Mouse (Mus musculus) mammary gland, adult 2 months (tissue): ENCODE data around the gene Tuba1a. TPM values are rescaled to one million over a fixed set of nuclear protein-coding genes. Genes with fewer than 3 reads are reported as not detected.

Experiments used
- polyA plus RNA-seq: library from polyadenylated mRNA; depleted of rRNA; stranded (reverse); fragments of >200 nt; gene quantifications from 2 replicates; pipeline ENCODE4 v1.2.3, GENCODE M21; 2012; ENCODE audit warnings: low replicate concordance; rRNA removed

Gene Tuba1a
- 525 and 719 TPM in 2 replicates for polyA plus RNA-seq

DNA sequence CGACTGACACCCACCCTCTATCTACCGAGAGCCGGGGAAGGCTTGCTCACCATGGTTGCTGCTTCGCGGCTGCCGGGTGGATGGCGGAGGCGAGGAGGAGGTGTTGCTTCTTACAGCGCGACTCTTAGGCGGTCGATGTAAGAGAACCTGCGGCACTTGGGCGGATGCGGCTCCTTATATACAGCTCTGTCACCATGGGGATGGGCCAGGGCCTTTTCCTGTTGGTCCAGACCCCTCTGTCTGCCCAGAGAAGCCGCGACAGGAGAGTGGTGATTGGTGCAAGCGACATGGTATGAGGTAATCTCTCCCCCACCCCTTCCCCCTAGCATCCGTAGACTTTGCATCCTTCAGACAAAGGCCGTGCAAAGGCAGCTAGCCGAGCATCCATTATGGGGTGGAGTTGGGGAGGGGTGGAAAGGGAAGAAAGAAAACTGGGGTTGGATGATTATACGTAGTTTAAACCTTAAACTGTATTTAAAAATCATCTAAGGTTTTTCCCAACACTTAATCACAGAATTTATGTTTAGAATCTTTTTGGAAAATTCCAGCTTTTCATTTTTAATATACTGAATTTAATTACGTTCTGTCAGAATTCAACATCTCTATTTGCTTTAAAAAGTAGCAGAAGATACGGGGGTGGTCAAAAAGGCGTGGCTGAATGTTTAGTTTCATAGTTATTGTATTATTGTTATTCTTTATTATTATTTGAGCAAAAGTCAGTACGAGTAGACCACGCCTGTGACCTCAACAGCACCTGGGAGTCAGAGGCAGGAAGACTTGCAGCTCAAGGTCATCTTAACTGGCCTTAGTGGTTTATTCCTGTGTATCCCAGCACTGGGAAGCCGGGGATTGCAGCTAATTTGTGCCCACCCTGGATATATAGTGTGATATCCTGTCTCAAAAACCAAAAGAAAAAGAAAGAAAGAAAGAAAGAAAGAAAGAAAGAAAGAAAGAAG lies at the start of gene Tuba1a, which contains the start of gene Gm49450:
Gene Tuba1a (minus strand): TSS at position 303 of the 956 bp plus-strand sequence.
Gene Gm49450 (minus strand): TSS at position 151 of the 956 bp plus-strand sequence.

DNA sequence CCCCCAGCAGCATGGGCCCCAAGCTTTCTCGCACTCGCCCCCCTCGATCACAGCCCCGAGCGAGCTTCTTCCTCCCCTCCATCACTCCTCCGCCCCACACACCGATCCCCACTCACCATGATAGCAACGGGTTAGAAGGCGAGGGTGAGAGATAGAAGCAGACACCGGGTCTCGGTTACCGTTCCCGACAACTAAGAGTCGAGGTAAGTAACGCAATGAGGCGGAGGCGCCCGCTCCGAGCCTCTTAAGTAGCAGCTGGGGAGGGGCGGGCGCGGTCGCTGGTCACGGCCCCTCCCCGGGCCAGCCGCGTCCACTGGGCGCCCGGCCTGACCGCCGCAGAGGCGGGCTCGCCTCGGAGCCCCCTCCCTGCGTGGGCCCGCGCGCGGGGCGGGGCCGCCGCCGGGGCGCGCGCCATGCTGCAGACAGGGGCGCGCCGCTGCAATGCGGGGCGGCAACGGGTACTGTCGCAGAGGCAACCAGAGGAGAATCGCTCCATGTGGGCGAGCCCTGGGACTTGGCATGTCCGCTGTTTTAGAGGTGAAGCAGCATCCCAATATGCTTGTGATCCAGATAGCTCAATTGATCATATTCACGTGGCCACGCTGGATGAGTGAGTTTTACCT lies 19.2 kb downstream of the Tuba1a start, which contains the start of gene Tuba1b:
Gene Tuba1b (minus strand): TSS at position 349 of the 623 bp plus-strand sequence.

DNA sequence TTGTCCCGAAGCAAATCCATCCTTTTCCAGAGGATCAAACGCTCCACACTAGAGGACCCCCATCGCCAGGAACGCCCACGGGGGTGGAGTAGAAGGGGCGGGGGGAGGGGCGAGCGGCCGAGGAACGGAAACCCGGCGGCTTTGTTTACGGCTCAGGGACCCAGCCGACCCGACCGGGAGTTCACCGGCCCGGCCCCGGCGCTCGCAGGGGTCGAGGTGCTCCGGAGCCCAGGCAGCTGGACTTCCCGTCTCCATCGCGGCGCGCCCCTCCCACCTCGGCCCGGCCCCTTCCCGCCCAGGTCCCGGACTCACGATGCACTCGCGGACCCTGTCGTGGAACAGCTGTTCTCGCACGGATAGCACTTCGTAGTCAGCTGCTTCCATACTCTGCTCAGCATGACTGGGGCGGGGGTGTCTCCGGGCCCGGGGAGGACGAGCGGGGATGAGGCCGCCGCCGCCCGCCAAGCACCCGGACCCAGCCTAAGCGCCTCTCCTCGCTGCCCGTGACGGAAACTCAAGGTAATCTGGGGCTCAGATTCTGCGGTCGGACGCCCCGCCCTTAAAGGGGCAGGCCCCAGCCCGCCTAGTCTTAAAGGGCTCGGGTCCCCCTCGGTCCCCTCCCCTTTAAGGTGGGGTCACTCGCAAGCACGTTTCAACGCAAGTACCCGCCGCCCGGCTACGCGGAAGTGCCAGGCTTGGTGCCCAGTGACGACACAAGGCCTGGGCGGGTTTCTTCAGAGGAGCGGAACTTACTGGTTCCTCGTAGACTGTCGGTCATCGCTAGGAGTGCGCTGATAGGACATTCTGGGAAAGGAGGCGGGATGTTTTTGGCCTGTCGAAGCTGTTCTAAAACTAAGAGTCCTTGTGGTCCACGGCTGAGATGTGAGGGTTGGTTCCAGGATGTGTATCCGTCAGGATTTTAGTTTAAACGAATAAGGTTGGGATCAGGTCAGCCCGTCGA lies 35.7 kb downstream of the Tuba1a start, which contains the start of gene Lmbr1l:
Gene Lmbr1l (minus strand): TSS at position 694 of the 961 bp plus-strand sequence.

Other genes starting within 250 kb of the Tuba1a start
- 0.23 TPM in 1 of 2 replicates, not detected in the other for gene Ccdc65, start 245.5 kb downstream of the Tuba1a start, polyA plus RNA-seq
- gene Fkbp11, start 225.5 kb downstream of the Tuba1a start, polyA plus RNA-seq, result 14.2 and 16.9 TPM in 2 replicates
- gene Arf3, start 190.5 kb downstream of the Tuba1a start, polyA plus RNA-seq, result 90.1 and 107 TPM in 2 replicates
- gene Wnt10b, start 175.6 kb downstream of the Tuba1a start, polyA plus RNA-seq, result 5.9 and 9.5 TPM in 2 replicates
- gene Wnt1, start 163.8 kb downstream of the Tuba1a start, polyA plus RNA-seq, result 0.68 and 1.3 TPM in 2 replicates
- gene Ddn, start 144.2 kb downstream of the Tuba1a start, polyA plus RNA-seq, result 0.82 and 1.4 TPM in 2 replicates
- gene Prkag1, start 122.2 kb downstream of the Tuba1a start, polyA plus RNA-seq, result 52.3 and 119 TPM in 2 replicates
- gene Kmt2d, start 82.5 kb downstream of the Tuba1a start, polyA plus RNA-seq, result 22.0 and 43.2 TPM in 2 replicates
- 4.1 and 6.9 TPM in 2 replicates for gene Rhebl1, start 59.2 kb downstream of the Tuba1a start, polyA plus RNA-seq
- 2.5 TPM in 2 replicates for gene Dhh, start 55.2 kb downstream of the Tuba1a start, polyA plus RNA-seq
- gene Lmbr1l, start 35.5 kb downstream of the Tuba1a start, polyA plus RNA-seq, result 53.7 and 143 TPM in 2 replicates
- 1,283 and 1,704 TPM in 2 replicates for gene Tuba1b, start 19.1 kb downstream of the Tuba1a start, polyA plus RNA-seq
- gene Gm49450, start 152 bp downstream of the Tuba1a start, polyA plus RNA-seq, result 83.8 and 253 TPM in 2 replicates
- gene Tuba1c, start 76.2 kb upstream of the Tuba1a start, polyA plus RNA-seq, result 112 and 139 TPM in 2 replicates
- 0.43 and 0.81 TPM in 2 replicates for gene Prph, start 101.5 kb upstream of the Tuba1a start, polyA plus RNA-seq
- 2.3 and 3.3 TPM in 2 replicates for gene Troap, start 120.9 kb upstream of the Tuba1a start, polyA plus RNA-seq
- gene C1ql4, start 134.1 kb upstream of the Tuba1a start, polyA plus RNA-seq, result not detected in 2 replicates
- 0.66 and 0.68 TPM in 2 replicates for gene Dnajc22, start 139.5 kb upstream of the Tuba1a start, polyA plus RNA-seq
- 5.8 and 6.3 TPM in 2 replicates for gene Spats2, start 172.2 kb upstream of the Tuba1a start, polyA plus RNA-seq